Mouse (Mus musculus) neutrophil, adult 5-6 weeks (primary cell): ENCODE results near the gene Npy1r. TPM values are rescaled to one million over a fixed set of nuclear protein-coding genes. Genes with fewer than 3 reads are reported as not detected.

Experiments used
- ATAC-seq: fragments of 151-379, 151-347 bp; 2 replicates; pipeline ENCODE4 v1.8.0; 2017; ENCODE audit warnings: mild to moderate bottlenecking, moderate TSS enrichment; ENCODE audit not compliant: insufficient number of reproducible peaks, poor library complexity, low FRiP score, severe bottlenecking; ENCODE audit errors: extremely low read depth
- total RNA-seq: library from RNA; stranded (forward); fragments of 200-1000 nt; gene quantifications from 2 replicates; pipeline ENCODE4 v1.2.3, GENCODE M21; 2017

The Npy1r gene
- total RNA-seq: not detected in 2 replicates

DNA sequence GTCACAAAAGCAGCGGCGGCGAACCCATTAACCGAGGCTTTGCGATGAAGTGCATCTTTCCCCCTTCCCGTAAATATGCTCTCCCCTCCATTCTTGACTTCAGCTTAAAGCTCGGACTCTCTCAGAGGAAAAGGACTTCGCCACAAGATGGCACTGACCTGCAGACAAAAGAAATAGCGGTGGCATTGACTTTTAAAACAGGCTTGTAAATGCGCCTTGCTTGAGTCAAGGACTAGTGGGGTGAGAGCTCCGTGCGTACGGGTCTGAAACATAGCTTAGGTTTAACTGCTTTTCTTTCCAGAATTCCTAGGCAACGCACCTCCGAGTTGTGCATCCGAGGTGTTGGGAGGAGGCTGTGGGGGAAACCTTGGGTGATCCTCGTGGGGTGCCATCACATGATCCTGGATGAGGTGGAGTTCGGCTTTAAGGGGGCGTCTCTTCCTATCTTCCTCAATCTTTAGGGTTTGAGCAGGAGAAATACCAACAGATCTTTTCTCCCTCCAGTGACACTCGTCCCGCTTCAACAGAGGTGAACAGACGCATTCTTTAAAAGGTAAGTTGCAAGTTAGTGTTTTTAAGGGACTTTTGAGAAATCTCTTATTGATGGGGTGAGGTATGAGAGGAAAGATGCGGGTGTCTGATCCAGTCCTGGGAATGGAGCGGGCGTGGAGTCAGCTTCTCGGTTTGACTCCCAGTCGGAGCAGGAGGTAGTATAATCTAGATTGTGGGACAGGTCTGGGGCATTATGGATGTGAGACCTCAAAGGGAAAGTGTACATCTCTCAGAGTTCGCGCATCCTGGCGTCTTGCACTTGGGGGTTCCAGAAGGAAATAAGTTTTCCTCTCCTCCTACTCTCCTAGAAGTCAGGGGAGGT, at the start of gene Npy1r:
Gene Npy1r, plus strand, starts transcription at position 223 of the 874 bp plus-strand sequence.
- ATAC-seq: no peak

DNA sequence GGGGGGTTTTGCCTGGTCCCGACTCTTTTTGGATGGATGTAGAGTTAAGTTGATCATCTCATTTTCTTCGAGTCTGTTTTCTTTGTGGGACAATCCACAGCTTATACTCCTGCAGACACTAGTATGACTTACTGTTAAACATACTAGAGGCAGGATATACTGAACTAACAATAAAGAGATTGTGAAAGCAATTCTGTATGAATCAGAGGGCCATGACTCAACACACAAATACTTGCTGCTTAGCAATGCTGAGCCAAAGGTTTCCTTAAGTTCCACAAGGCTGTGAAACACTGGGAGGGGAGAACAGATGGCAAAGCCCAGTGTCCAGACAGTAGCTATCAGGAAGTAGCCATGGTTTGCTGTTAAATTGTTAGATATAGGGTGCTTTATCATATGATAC, 15.7 kb upstream of the Npy1r start:
- ATAC-seq: no peak

DNA sequence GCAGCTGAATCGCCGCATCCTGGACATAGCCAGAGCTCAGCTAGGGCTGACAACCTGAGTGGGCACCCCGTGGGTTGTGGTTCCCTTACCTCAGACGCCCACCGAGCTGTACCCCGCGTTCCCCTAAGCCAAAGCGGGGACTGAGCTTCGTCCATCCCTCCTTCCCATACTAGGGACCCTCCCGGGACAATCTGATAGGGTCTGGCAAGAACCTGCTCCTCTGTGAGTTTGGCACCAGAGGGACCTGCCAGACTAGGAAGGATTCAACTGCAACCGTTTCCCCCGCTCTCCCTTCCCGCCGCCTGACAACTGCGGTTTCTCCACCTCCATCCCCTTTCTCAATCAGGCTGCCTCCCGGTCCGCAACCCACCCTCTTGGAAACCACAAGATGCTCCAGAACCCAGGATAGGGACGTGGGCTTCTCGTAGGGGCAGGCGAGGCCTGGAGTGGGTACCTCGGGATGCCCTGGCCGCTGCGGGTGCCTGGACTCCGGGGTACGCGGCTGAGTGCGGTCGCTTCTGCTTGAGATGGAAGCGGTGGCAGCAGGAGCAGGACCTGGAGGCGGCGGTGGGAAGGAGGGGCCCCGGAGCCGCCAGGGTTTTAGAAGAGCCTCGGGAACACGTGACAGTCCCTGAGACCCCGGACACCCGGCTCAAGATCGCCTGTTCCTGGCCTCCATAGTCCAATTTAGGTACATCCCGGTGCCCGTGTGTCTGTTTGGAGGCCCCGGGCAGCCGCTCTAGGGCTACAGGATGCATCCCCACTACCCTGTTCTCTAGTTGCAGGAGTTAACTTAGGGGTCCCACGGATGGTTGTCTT, 9.3 kb upstream of the Npy1r start, which contains the start of gene Npy5r:
Gene Npy5r, minus strand, starts transcription at position 618 of the 819 bp plus-strand sequence.
- no peak for ATAC-seq

DNA sequence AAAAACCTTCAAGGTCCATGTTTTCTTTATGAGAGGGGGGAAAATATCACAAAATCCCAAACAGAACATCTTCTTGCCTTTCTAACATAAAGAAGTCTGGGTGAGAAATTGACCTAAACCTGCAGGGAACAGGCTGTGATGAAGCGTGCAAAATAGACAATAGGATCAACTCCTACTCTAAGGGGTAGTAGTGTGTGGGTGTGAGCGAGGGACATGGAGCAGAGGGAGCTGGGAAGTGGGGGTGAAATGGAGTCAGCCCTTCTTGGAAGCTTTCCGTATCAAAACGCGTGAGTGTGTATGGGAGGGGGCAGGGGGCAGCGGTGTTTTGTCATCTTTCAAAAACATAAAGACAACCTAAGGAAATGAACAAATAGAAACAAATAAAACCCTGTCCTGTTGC, 8.6 kb upstream of the Npy1r start:
- ATAC-seq: no peak

DNA sequence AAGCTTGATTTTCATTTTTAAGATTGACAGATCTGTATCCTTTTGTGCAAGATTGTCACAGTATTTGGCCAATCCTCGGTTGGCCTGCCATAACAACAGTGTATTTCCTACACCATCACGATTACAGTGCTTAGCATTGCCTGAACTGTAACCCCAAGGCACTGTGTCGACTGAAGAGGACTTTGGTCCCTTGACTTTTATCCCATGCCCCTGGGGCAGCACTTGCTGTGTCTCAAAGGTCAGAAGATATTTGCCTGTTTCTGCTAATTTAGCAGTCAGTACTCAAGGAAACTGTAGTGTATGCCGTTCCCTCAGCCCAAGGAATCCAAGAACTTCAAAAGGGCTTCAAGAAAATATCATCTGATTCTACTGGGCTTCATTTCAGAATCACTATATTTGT, 8.2 kb upstream of the Npy1r start:
- ATAC-seq: no peak

DNA sequence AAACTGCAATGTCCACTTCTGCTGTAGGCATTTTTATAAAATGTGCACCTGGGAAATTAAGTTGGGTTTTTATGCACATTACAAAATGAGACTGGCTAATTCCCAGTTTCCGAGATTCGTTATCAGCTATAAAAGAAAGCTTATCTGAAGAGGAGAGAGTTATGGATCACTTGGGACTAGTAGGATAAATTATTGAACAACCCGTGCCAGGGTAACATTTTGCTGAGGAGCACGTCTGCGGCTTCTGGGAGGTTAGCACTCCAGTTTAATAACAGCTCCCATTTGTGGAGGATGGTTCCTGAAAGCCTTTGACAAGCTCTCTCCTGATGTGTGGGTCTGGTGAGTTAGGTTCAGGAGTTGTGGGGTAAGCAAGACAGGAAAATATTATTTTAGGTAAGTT, 6.6 kb upstream of the Npy1r start:
- no peak for ATAC-seq

DNA sequence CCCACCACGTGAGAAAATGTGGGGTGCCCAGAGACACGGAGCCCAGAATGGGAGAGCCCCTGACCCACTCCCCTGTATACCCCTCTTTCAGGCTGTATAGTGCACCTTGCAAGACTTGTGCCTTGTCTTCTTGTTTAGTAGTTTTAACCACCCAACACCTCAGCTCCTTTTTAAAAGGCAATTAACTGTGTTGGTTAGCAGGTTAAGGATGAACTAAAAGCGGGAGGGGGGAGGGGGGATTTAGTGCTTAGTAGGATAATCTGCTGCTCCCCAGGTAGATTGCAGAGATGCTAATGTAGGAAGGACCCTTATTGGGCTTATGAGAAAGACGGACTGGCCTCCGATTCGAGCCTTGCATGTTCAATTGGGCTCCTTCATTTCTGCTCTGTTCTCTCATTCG, 1.0 kb downstream of the Npy1r start:
- ATAC-seq: no peak

DNA sequence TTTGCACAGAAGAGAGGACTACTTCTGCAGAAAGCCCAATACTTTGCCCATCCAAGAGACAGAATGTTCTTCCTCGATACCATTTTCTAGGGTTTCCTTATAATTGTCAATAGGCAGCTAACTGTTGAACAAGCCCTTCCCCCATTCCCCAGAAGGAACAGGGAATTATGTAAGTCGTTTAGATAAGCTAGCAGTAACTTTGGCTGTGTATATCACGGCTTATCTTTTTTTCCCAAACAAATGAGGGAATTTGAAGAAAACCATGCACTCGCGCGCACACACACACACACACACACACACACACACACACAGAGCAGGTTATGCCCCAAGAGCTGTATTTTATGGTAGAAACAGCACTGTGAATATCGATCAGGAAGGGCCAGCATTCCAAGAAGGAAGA, 1.8 kb downstream of the Npy1r start:
- ATAC-seq: no peak

DNA sequence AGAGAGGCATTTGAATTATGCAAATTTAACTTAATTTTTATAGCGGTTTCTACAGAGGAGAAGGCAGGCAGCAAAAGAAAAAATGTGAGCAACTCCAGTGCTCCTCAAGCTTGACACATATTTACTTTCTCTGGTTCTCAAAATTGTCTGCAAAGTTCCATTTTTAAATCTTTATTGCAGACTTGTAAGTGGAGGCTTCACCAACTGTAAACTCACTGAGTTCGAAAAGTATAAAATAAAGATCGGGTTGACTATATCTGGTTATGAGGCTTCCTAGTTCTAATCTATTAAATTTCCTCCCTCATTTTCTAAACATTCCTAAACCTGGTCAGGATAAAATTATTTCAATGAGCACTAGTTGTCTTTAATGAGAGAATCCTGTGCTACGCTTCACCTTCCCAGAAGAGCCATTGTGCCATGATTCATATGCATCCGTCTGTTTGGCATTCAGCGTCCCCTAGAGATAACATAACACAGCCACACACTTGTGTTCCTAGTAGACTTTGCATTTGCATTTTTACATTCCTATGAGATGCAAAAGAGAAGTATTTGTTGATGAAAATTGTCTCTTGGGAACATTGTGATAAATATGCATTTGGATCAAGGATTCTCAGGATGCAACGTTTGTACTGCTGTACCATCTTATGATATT, 17.5 kb downstream of the Npy1r start:
- no peak for ATAC-seq

DNA sequence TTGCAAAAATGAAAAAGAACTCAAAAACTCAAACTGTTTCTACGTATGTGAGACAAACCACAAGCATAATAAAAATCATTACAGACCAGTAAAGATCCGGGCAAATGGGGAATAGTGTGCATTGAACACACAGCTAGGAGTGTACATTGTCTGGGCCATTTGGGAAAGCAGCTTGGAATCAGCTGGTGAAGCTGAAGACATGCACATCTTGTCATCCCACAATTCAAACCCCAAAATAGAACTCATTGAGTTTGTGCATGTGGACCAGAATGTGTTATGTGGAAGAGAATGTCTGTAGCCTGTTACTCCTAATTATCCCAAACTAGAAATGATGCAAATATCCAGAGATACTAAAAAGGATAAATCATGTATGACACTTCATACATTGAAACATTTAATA, 25.8 kb downstream of the Npy1r start:
- no peak for ATAC-seq

DNA sequence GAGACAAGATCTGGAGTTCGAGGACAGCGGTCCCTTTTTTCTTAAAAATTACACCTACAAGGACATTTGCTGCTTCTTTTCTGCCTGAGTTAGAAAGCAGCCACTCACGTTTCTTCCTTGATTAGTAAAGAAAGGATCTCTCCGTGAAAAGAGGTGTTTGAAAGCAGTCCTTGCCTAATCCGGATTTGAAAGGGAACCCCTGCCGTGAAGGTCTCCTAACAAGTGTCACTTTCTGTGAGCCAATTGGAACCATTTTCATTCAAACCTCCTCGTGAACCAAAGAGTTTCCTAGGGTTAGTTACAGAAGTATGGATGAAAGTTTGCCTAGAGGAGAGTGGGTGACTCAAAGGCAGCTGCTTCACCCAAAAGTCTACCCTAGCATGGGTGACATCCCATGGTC, 32.5 kb downstream of the Npy1r start:
- ATAC-seq: no peak

DNA sequence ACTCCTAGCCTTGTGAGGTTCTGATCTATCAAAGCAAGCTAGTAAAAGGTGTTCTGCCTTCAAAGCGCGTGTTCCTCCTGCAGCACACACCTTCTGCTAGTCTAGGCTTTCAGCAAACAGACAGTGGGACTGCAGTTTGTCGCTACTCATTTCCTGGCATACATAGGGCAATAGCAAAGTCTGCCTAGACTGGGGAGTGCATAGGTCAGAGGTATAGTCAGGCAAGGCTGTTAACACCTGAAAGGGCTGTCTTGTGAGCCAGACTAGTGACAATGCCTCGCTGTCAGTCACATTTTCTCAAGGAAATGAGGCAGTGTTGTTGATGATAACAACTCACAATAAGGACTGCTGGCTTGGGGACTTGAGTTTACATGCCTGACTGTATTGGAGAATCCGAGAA, 35.0 kb downstream of the Npy1r start:
- no peak for ATAC-seq

DNA sequence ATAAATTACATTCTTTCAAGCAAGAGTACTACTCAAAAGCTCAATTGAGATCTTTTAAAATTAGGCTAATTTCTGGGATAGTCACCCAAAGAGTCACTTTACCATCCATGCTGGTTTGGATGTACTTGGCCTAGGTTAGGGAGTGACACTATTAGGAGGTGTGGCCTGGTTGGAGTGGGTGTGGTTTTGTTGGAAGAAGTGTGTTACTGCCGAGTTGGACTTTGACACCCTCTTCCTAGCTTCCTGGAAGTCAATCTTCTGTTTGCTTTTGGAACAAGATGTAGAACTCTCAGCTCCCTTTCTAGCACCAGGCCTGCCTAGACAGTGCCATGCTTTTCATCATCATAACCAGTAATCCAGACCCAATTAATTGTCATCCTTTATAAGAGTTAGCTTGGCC, 45.4 kb downstream of the Npy1r start:
- no peak for ATAC-seq

DNA sequence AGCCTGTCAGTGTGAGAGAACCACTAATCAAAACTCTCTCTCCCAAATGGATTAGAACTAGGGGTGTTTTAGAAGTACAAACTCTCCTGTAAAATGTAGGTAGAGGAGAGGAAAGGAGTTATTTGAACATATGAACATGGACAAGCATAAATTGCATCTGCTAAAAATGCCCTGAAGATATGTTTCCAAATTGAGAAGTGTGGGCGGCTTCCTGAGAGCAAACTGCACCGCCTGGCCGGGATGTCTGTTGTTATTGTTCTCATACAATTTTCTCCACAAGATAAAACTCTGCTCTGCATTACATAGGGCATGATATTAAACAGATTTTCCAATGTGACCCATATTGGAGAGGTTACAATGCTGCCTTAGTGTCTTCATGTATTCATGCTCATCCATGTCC, 48.6 kb downstream of the Npy1r start:
- no peak for ATAC-seq

DNA sequence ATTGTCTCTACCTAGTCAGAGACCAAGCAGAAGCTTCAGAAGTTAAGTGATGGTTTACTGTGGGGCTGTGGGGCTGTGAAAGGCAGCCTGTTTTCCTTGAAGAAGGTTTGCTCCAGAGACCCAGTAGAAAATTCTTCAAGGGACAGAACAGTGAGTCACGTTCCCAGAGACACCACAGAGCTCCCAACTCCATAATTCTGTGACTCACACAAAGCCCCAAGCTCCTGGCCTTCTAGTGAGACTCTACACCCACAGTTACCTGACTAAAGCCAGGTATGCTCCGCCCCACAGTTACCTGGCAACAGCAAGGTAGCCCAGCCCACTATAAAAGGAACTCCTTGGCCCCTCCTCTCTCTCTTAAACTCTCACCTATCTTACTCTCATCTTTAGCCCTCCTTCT, 54.6 kb downstream of the Npy1r start:
- ATAC-seq: no peak

DNA sequence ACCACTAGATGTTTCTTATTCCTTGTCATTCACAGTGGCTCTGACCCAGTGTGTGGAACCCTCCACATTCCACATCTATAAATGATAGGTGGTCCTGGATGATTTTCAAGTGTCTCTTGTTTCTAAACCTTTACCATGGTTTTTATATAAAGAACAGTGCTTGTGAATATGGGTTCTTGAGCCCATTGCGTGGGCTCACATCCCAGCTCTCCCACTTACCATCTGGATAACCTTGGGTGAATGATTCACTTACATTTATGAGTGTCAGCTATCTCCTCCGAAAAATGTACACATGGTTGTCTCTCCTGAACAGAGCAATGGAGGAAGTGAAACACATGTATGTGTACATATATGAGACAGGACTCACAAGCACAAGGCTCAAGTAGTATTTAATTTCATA, 59.2 kb downstream of the Npy1r start:
- no peak for ATAC-seq
